Mouse (Mus musculus): ENCODE measurements around the gene Tbx5. TPM values are rescaled to one million over a fixed set of nuclear protein-coding genes. Genes with fewer than 3 reads are reported as not detected.

The Tbx5 gene
- polyA plus RNA-seq (2015; fragmentation: Nextera tagmentation; extraction: Ambion mirVana): 53.0 and 58.7 TPM in 2 replicates

DNA sequence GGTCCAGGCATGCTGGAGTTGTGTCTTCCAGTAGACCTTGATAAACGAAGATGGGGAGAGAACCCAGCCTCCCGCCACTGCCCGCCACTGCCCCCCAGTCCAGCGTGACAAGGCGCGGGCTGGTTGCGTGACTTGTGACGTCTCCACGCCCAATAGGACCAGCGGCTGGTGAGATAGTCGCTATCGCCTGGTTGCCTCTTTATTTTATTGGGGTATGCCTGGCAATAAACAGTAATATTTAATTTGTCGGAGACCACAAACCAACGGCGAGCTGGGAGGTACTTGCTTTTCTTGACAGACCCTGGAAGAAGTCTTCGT lies at the start of gene Tbx5:
TSS of gene Tbx5 (plus strand) at position 190 of the 318 bp plus-strand sequence.
- 1% methylated on average over 16 of the region's 16 CpGs for WGBS
- peaks cover 32% of the 10 kb centered on the region for H3K27me3 ChIP-seq (ENCODE audit: control insufficient read depth, insufficient read depth, low read depth, low read length)
- ATAC-seq (ENCODE audit: low read depth): peak; percentile 51
- H3K4me3 ChIP-seq (ENCODE audit: low read length): peak within 1 kb of the TSS; percentile 66
- peak within 1 kb of the TSS; percentile 61 for H3K4me2 ChIP-seq (ENCODE audit: low read depth, low read length)
- H3K27ac ChIP-seq (ENCODE audit: low read length): peak within 1 kb of the TSS; percentile 89
- peak within 1 kb of the TSS; percentile 89 for H3K9ac ChIP-seq (ENCODE audit: low read length)
- H3K4me1 ChIP-seq (replicated peaks; ENCODE audit: control insufficient read depth, insufficient read depth, low read length): no peaks in the 10 kb centered on the region
- no peaks in the 10 kb centered on the region for H3K9me3 ChIP-seq (ENCODE audit: control insufficient read depth, low read length)
- no peaks in the 10 kb centered on the region for H3K36me3 ChIP-seq (ENCODE audit: control insufficient read depth, insufficient read depth, low read length)

DNA sequence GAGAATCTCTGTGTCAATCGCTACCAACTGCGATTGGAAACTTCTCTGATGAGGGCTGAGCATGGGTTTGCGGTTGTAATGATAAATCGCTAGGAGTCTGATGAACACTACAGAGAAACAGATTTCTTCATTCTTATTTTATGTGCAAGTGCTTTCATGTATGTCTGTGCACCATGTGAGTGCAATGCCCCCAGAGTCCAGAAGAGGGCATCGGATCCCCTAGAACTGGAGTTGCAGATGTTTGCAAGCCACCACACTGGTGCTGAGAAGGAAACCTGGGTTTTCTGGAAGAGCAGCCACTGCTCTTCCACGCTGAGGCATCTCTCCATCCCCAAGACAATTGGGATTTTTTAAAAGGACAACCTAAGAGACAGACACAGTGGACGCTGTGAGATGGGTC lies 46.5 kb upstream of the Tbx5 start:
- Histone ChIP-seq H3K9me3 (ENCODE audit: control insufficient read depth, low read length) (peaks cover 5% of the 10 kb centered on the region), H3K27me3 (ENCODE audit: control insufficient read depth, insufficient read depth, low read depth, low read length) (no peaks in the 10 kb centered on the region), H3K27ac (ENCODE audit: low read length) (no peak overlapping the region), H3K9ac (ENCODE audit: low read length) (no peak overlapping the region), H3K4me3 (ENCODE audit: low read length) (no peak overlapping the region), H3K4me1 (replicated peaks; ENCODE audit: control insufficient read depth, insufficient read depth, low read length) (peaks cover 5% of the 10 kb centered on the region), H3K36me3 (ENCODE audit: control insufficient read depth, insufficient read depth, low read length) (no peaks in the 10 kb centered on the region), H3K4me2 (ENCODE audit: low read depth, low read length) (no peak overlapping the region)
- WGBS: 90% methylated on average over 7 of the region's 7 CpGs
- no peak for ATAC-seq (ENCODE audit: low read depth)

DNA sequence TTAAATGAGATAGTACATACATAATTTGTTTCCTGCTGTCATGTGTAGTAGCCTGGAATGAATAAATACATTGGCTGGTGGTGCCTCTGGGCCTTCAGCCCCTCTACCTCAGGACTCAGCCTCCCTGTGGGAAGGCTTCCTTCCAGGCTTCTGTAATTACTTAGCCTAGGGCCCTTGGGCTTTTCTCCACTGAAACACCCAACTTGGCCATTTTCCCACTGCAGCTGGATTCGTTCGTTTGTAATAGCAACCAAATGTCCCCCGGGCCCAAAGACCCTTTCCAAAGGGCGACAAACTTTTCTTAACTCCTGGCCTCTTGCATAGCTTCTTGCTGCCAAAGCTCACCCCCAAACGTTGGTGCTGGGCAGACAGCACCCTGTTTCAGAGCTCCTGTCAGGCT lies 40.8 kb upstream of the Tbx5 start:
- Histone ChIP-seq H3K4me2 (ENCODE audit: low read depth, low read length) (no peak overlapping the region), H3K27ac (ENCODE audit: low read length) (peak overlapping the region; percentile 49), H3K4me1 (replicated peaks; ENCODE audit: control insufficient read depth, insufficient read depth, low read length) (peaks cover 5% of the 10 kb centered on the region), H3K9ac (ENCODE audit: low read length) (no peak overlapping the region), H3K4me3 (ENCODE audit: low read length) (no peak overlapping the region), H3K9me3 (ENCODE audit: control insufficient read depth, low read length) (no peaks in the 10 kb centered on the region; the same call in 1 of the 2 replicates), H3K27me3 (ENCODE audit: control insufficient read depth, insufficient read depth, low read depth, low read length) (peaks cover 24% of the 10 kb centered on the region), H3K36me3 (ENCODE audit: control insufficient read depth, insufficient read depth, low read length) (no peaks in the 10 kb centered on the region)
- ATAC-seq (ENCODE audit: low read depth): peak; percentile 65
- 32% methylated on average over 5 of the region's 5 CpGs for WGBS

DNA sequence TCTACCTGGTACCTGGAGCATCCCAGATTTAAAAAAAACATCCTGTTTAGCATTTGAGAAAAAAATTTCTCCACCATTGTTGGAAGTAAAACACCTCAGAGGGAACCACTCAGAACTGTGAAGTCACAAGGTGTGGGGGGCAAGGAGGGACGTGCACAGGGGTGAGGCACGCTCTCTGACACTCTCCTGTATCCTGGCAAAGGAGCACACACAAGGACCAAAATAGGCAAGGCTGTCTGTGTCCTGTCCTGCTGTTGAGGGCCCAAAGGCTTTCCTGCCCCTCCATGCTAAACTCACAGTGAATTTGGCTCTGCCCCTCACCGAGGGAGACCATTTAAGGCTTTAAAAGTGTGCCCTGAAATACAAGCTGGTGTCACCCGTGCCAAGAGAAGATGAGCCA lies 38.5 kb upstream of the Tbx5 start:
- ATAC-seq (ENCODE audit: low read depth): no peak
- H3K9me3 ChIP-seq (ENCODE audit: control insufficient read depth, low read length): no peaks in the 10 kb centered on the region; the same call in 1 of the 2 replicates
- no peak overlapping the region for H3K9ac ChIP-seq (ENCODE audit: low read length)
- H3K27ac ChIP-seq (ENCODE audit: low read length): no peak overlapping the region
- H3K27me3 ChIP-seq (ENCODE audit: control insufficient read depth, insufficient read depth, low read depth, low read length): peaks cover 44% of the 10 kb centered on the region
- H3K4me1 ChIP-seq (replicated peaks; ENCODE audit: control insufficient read depth, insufficient read depth, low read length): peaks cover 17% of the 10 kb centered on the region
- no peaks in the 10 kb centered on the region for H3K36me3 ChIP-seq (ENCODE audit: control insufficient read depth, insufficient read depth, low read length)
- WGBS: 24% methylated on average over 4 of the region's 4 CpGs
- H3K4me2 ChIP-seq (ENCODE audit: low read depth, low read length): no peak overlapping the region
- H3K4me3 ChIP-seq (ENCODE audit: low read length): no peak overlapping the region

DNA sequence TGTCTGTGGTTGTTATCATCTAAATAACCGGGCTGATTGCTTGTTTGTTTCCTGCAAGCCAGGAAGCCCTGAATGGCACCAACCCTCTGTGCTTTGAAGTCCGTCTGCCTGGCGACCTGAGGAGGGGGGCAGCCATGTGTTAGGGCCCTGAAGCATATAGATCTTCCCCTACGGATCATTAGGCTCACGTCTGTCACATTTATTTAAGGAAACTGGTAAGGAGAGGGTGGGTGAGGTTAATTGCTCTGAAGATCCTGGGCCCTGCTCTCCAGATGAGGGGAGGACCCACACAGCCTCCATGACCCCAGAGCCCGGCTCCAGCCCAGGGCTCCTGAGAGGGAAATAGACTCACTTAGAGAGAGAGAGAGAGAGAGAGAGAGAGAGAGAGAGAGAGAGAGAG lies 37.1 kb upstream of the Tbx5 start:
- Histone ChIP-seq H3K27me3 (ENCODE audit: control insufficient read depth, insufficient read depth, low read depth, low read length) (peaks cover 57% of the 10 kb centered on the region), H3K4me2 (ENCODE audit: low read depth, low read length) (no peak overlapping the region), H3K9ac (ENCODE audit: low read length) (no peak overlapping the region), H3K9me3 (ENCODE audit: control insufficient read depth, low read length) (no peaks in the 10 kb centered on the region), H3K4me1 (replicated peaks; ENCODE audit: control insufficient read depth, insufficient read depth, low read length) (peaks cover 24% of the 10 kb centered on the region), H3K27ac (ENCODE audit: low read length) (no peak overlapping the region), H3K4me3 (ENCODE audit: low read length) (no peak overlapping the region), H3K36me3 (ENCODE audit: control insufficient read depth, insufficient read depth, low read length) (no peaks in the 10 kb centered on the region)
- 22% methylated on average over 6 of the region's 6 CpGs for WGBS
- ATAC-seq (ENCODE audit: low read depth): no peak

DNA sequence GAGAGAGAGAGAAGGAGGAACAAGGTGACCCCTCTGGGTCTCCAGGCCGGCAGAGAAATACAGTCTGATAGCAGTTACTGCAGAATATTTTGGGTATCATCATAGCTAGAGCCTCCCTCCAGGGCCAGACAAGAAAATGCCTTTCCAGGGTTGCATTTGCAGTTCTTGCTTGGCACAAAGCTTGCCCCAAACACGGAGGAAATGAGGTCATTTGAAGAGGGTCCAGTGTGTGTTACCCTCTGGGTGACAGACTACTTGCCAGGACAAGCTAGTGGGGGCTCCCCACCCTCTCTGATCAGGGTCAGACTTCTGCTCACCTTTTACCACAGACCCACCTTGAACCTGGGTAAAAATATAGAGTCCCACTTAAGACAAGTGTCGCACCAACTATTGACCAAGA lies 36.7 kb upstream of the Tbx5 start:
- WGBS: 30% methylated on average over 3 of the region's 3 CpGs
- Histone ChIP-seq H3K4me2 (ENCODE audit: low read depth, low read length) (no peak overlapping the region), H3K4me3 (ENCODE audit: low read length) (no peak overlapping the region), H3K9me3 (ENCODE audit: control insufficient read depth, low read length) (no peaks in the 10 kb centered on the region), H3K4me1 (replicated peaks; ENCODE audit: control insufficient read depth, insufficient read depth, low read length) (peaks cover 26% of the 10 kb centered on the region), H3K9ac (ENCODE audit: low read length) (no peak overlapping the region), H3K36me3 (ENCODE audit: control insufficient read depth, insufficient read depth, low read length) (no peaks in the 10 kb centered on the region), H3K27ac (ENCODE audit: low read length) (no peak overlapping the region), H3K27me3 (ENCODE audit: control insufficient read depth, insufficient read depth, low read depth, low read length) (peaks cover 60% of the 10 kb centered on the region)
- ATAC-seq (ENCODE audit: low read depth): no peak

DNA sequence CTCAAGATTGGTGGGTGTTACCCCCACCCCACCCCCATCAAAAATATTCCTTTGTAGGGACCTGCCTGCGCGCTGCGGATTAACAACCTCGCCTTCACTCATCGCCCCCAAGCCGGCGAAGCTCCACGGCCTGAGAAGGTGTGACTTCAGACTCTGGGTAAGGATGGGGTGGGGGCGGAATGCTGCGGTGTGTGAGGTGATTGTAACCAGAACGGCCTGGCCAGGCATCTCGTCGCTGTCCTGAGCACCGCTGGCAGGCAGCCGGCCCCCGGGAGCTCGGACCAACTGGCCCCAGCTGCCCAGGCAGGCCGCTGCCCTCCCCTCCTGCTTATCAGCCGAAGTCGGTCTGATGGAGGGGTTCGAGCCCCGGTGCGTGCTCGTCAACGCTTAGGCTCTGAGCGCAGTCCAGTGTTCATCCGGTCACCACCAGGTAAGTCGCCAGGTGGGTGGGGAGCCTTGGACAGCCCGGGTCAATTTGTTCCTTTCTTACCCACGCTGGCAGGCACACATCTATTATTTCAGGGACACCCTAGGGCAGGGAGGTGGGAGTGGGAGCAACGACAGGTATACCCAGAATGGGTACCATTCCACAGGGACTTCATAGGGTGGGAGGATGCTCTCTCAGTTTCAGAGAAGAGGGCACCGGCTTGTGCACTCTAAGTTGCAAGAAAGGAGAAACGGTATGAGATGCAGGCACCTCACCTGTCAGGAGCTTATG lies 35.9 kb upstream of the Tbx5 start:
- Histone ChIP-seq H3K27me3 (ENCODE audit: control insufficient read depth, insufficient read depth, low read depth, low read length) (peaks cover 68% of the 10 kb centered on the region), H3K4me3 (ENCODE audit: low read length) (no peak overlapping the region), H3K9me3 (ENCODE audit: control insufficient read depth, low read length) (no peaks in the 10 kb centered on the region), H3K27ac (ENCODE audit: low read length) (no peak overlapping the region), H3K4me2 (ENCODE audit: low read depth, low read length) (no peak overlapping the region), H3K36me3 (ENCODE audit: control insufficient read depth, insufficient read depth, low read length) (no peaks in the 10 kb centered on the region), H3K4me1 (replicated peaks; ENCODE audit: control insufficient read depth, insufficient read depth, low read length) (peaks cover 32% of the 10 kb centered on the region), H3K9ac (ENCODE audit: low read length) (no peak overlapping the region)
- 12% methylated on average over 30 of the region's 33 CpGs for WGBS
- no peak for ATAC-seq (ENCODE audit: low read depth)

DNA sequence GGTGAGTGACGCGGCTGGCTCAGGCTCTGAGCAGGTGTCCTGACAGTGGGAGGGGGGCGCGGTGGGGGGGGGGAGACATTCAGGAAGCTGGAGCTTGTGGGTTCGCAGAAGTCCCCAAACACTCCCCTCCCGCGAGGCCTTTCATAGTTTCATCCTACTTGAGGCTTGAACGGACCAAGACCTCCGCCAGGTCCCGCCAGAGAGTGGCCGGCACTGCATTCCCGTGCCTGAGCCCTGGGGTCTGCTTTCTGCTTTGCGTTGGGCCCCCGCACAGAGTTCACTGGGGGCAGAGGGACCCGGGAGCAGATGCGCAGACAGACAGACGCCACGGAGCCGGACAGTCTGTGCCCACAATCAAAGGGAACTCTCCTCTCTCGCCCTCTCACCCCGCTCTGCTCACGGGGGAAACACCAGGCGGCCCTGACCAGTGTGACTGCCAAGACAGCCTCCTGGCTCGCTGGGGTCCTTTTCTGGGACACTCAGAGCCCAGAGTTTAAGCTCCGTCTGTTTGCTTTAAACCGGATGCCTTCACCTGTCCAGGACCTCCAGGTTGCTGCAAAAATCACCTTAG lies 34.8 kb upstream of the Tbx5 start:
- Histone ChIP-seq H3K27me3 (ENCODE audit: control insufficient read depth, insufficient read depth, low read depth, low read length) (peaks cover 79% of the 10 kb centered on the region), H3K36me3 (ENCODE audit: control insufficient read depth, insufficient read depth, low read length) (no peaks in the 10 kb centered on the region), H3K9ac (ENCODE audit: low read length) (peak overlapping the region; percentile 24; the same call in 1 of the 2 replicates), H3K4me3 (ENCODE audit: low read length) (no peak overlapping the region), H3K27ac (ENCODE audit: low read length) (no peak overlapping the region; the same call in 1 of the 2 replicates), H3K4me2 (ENCODE audit: low read depth, low read length) (peak overlapping the region; percentile 8; the same call in 1 of the 2 replicates), H3K9me3 (ENCODE audit: control insufficient read depth, low read length) (no peaks in the 10 kb centered on the region), H3K4me1 (replicated peaks; ENCODE audit: control insufficient read depth, insufficient read depth, low read length) (peaks cover 32% of the 10 kb centered on the region)
- ATAC-seq (ENCODE audit: low read depth): no peak
- 11% methylated on average over 26 of the region's 26 CpGs for WGBS

DNA sequence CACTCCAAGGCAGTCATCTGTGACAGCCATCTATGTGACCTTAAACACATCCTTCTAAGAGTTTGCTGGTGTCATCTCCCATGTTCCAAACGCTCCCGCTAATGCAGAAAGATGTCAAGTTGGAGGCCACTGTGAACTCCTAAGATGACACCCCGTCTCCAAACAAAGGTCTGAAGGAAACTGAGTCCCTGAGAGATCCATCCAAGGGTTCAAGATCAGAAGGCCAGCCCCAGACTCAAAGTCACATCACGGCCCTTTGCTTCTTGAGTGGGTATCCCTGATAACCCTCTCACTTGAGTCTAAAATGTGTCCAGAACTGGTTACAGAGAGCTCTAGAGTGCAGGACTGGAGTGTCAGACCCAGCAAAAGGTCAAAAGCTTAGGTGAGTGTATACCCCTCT lies 34.2 kb upstream of the Tbx5 start:
- H3K4me1 ChIP-seq (replicated peaks; ENCODE audit: control insufficient read depth, insufficient read depth, low read length): peaks cover 32% of the 10 kb centered on the region
- H3K9me3 ChIP-seq (ENCODE audit: control insufficient read depth, low read length): no peaks in the 10 kb centered on the region
- H3K9ac ChIP-seq (ENCODE audit: low read length): no peak overlapping the region
- no peak overlapping the region for H3K4me3 ChIP-seq (ENCODE audit: low read length)
- no peaks in the 10 kb centered on the region for H3K36me3 ChIP-seq (ENCODE audit: control insufficient read depth, insufficient read depth, low read length)
- H3K27me3 ChIP-seq (ENCODE audit: control insufficient read depth, insufficient read depth, low read depth, low read length): peaks cover 85% of the 10 kb centered on the region
- no peak overlapping the region for H3K4me2 ChIP-seq (ENCODE audit: low read depth, low read length)
- peak overlapping the region; percentile 92 for H3K27ac ChIP-seq (ENCODE audit: low read length)
- no peak for ATAC-seq (ENCODE audit: low read depth)
- 33% methylated on average over 4 of the region's 4 CpGs for WGBS

All from lung, embryonic 16.5 days (tissue).